Mouse (Mus musculus): ENCODE data around the gene Rb1. TPM values are rescaled to one million over a fixed set of nuclear protein-coding genes. Genes with fewer than 3 reads are reported as not detected.

Rb1 gene
- polyA plus RNA-seq, 1 experiment from 2014 or later = 29.2 TPM

GRCm38 (mm10) chr14:73169926-73170844 is 155.4 kb downstream of the Rb1 start:
- peaks cover 74% of the 10 kb centered on the region for H3K36me3 ChIP-seq (replicated peaks; ENCODE audit: control insufficient read depth, insufficient read depth)
- 91% methylated on average over 13 of the region's 13 CpGs for WGBS
- no peaks in the 10 kb centered on the region for H3K27me3 ChIP-seq (ENCODE audit: control insufficient read depth, insufficient read depth, low read length)
- H3K9me3 ChIP-seq (ENCODE audit: control insufficient read depth, low read length) = no peaks in the 10 kb centered on the region
- ATAC-seq (ENCODE audit: low FRiP score) = no peak
- H3K4me3 ChIP-seq (replicated peaks; ENCODE audit: low read length) = no peak overlapping the region
- 0 out of 2 replicates have a peak, but pooled peaks cover 5% of the 10 kb centered on the region for H3K4me1 ChIP-seq (replicated peaks; ENCODE audit: control insufficient read depth, insufficient read depth, low read length)
- H3K4me2 ChIP-seq (replicated peaks) = no peak overlapping the region
- no peak overlapping the region for H3K9ac ChIP-seq
- no peak overlapping the region for H3K27ac ChIP-seq
- DNase-seq (ENCODE audit: low spot score) = no peak

- Histone ChIP-seq H3K4me1 (replicated peaks; ENCODE audit: control insufficient read depth, insufficient read depth, low read length) (no peaks in the 10 kb centered on the region), H3K4me3 (replicated peaks; ENCODE audit: low read length) (no peak overlapping the region), H3K27ac (no peak overlapping the region), H3K9ac (no peak overlapping the region), H3K36me3 (replicated peaks; ENCODE audit: control insufficient read depth, insufficient read depth) (peaks cover 74% of the 10 kb centered on the region), H3K4me2 (replicated peaks) (no peak overlapping the region), H3K9me3 (ENCODE audit: control insufficient read depth, low read length) (no peaks in the 10 kb centered on the region), H3K27me3 (ENCODE audit: control insufficient read depth, insufficient read depth, low read length) (no peaks in the 10 kb centered on the region)
- 95% methylated on average over 6 of the region's 6 CpGs for WGBS
- DNase-seq (ENCODE audit: low spot score) = no peak
- ATAC-seq (ENCODE audit: low FRiP score) = no peak
Measured at GRCm38 (mm10) chr14:73168605-73169004, 157.0 kb downstream of the Rb1 start.

- Histone ChIP-seq H3K36me3 (replicated peaks; ENCODE audit: control insufficient read depth, insufficient read depth) (peaks cover 73% of the 10 kb centered on the region), H3K27ac (no peak overlapping the region), H3K4me2 (replicated peaks) (no peak overlapping the region), H3K4me3 (replicated peaks; ENCODE audit: low read length) (no peak overlapping the region), H3K27me3 (ENCODE audit: control insufficient read depth, insufficient read depth, low read length) (no peaks in the 10 kb centered on the region), H3K9ac (no peak overlapping the region), H3K9me3 (ENCODE audit: control insufficient read depth, low read length) (no peaks in the 10 kb centered on the region), H3K4me1 (replicated peaks; ENCODE audit: control insufficient read depth, insufficient read depth, low read length) (no peaks in the 10 kb centered on the region)
- no peak for ATAC-seq (ENCODE audit: low FRiP score)
- no peak for DNase-seq (ENCODE audit: low spot score)
- WGBS = 96% methylated on average over 6 of the region's 6 CpGs
Measured at GRCm38 (mm10) chr14:73165136-73165535, 160.5 kb downstream of the Rb1 start.

- no peak for ATAC-seq (ENCODE audit: low FRiP score)
- H3K27ac ChIP-seq = no peak overlapping the region
- no peak for DNase-seq (ENCODE audit: low spot score)
- no peaks in the 10 kb centered on the region for H3K9me3 ChIP-seq (ENCODE audit: control insufficient read depth, low read length)
- no peak overlapping the region for H3K9ac ChIP-seq
- no peak overlapping the region for H3K4me2 ChIP-seq (replicated peaks)
- WGBS = 93% methylated on average over 10 of the region's 10 CpGs
- H3K27me3 ChIP-seq (ENCODE audit: control insufficient read depth, insufficient read depth, low read length) = no peaks in the 10 kb centered on the region
- no peaks in the 10 kb centered on the region for H3K4me1 ChIP-seq (replicated peaks; ENCODE audit: control insufficient read depth, insufficient read depth, low read length)
- peaks cover 76% of the 10 kb centered on the region for H3K36me3 ChIP-seq (replicated peaks; ENCODE audit: control insufficient read depth, insufficient read depth)
- no peak overlapping the region for H3K4me3 ChIP-seq (replicated peaks; ENCODE audit: low read length)
Measured at GRCm38 (mm10) chr14:73163363-73163998, 162.1 kb downstream of the Rb1 start.

GRCm38 (mm10) chr14:73162192-73162800 is 163.3 kb downstream of the Rb1 start:
- H3K27ac ChIP-seq = no peak overlapping the region
- no peak overlapping the region for H3K4me3 ChIP-seq (replicated peaks; ENCODE audit: low read length)
- no peak overlapping the region for H3K9ac ChIP-seq
- 96% methylated on average over 13 of the region's 13 CpGs for WGBS
- H3K4me1 ChIP-seq (replicated peaks; ENCODE audit: control insufficient read depth, insufficient read depth, low read length) = no peaks in the 10 kb centered on the region
- H3K27me3 ChIP-seq (ENCODE audit: control insufficient read depth, insufficient read depth, low read length) = no peaks in the 10 kb centered on the region
- no peak for DNase-seq (ENCODE audit: low spot score)
- no peak for ATAC-seq (ENCODE audit: low FRiP score)
- peaks cover 70% of the 10 kb centered on the region for H3K36me3 ChIP-seq (replicated peaks; ENCODE audit: control insufficient read depth, insufficient read depth)
- no peak overlapping the region for H3K4me2 ChIP-seq (replicated peaks)
- H3K9me3 ChIP-seq (ENCODE audit: control insufficient read depth, low read length) = no peaks in the 10 kb centered on the region

- Histone ChIP-seq H3K9ac (no peak overlapping the region), H3K4me3 (replicated peaks; ENCODE audit: low read length) (no peak overlapping the region), H3K27me3 (ENCODE audit: control insufficient read depth, insufficient read depth, low read length) (no peaks in the 10 kb centered on the region), H3K9me3 (ENCODE audit: control insufficient read depth, low read length) (no peaks in the 10 kb centered on the region), H3K36me3 (replicated peaks; ENCODE audit: control insufficient read depth, insufficient read depth) (peaks cover 61% of the 10 kb centered on the region), H3K4me2 (replicated peaks) (no peak overlapping the region), H3K27ac (no peak overlapping the region), H3K4me1 (replicated peaks; ENCODE audit: control insufficient read depth, insufficient read depth, low read length) (no peaks in the 10 kb centered on the region)
- DNase-seq (ENCODE audit: low spot score) = no peak
- WGBS = 97% methylated on average over 4 of the region's 5 CpGs
- ATAC-seq (ENCODE audit: low FRiP score) = no peak
Measured at GRCm38 (mm10) chr14:73161303-73161702, 164.3 kb downstream of the Rb1 start.

- DNase-seq (ENCODE audit: low spot score) (no peak), ATAC-seq (ENCODE audit: low FRiP score) (no peak)
- Histone ChIP-seq H3K4me3 (replicated peaks; ENCODE audit: low read length) (no peak overlapping the region), H3K27me3 (ENCODE audit: control insufficient read depth, insufficient read depth, low read length) (no peaks in the 10 kb centered on the region), H3K4me1 (replicated peaks; ENCODE audit: control insufficient read depth, insufficient read depth, low read length) (peaks cover 16% of the 10 kb centered on the region), H3K9ac (no peak overlapping the region), H3K4me2 (replicated peaks) (no peak overlapping the region), H3K9me3 (ENCODE audit: control insufficient read depth, low read length) (no peaks in the 10 kb centered on the region), H3K27ac (no peak overlapping the region), H3K36me3 (replicated peaks; ENCODE audit: control insufficient read depth, insufficient read depth) (no peaks in the 10 kb centered on the region; the same call in 1 of the 2 replicates)
- WGBS = 91% methylated on average over 3 of the region's 3 CpGs
Measured at GRCm38 (mm10) chr14:73148125-73148524, 177.5 kb downstream of the Rb1 start.

- Histone ChIP-seq H3K9ac (no peak overlapping the region), H3K27me3 (ENCODE audit: control insufficient read depth, insufficient read depth, low read length) (no peaks in the 10 kb centered on the region), H3K9me3 (ENCODE audit: control insufficient read depth, low read length) (no peaks in the 10 kb centered on the region), H3K4me2 (replicated peaks) (no peak overlapping the region), H3K4me3 (replicated peaks; ENCODE audit: low read length) (no peak overlapping the region), H3K27ac (no peak overlapping the region), H3K4me1 (replicated peaks; ENCODE audit: control insufficient read depth, insufficient read depth, low read length) (peaks cover 23% of the 10 kb centered on the region), H3K36me3 (replicated peaks; ENCODE audit: control insufficient read depth, insufficient read depth) (no peaks in the 10 kb centered on the region; the same call in 1 of the 2 replicates)
- WGBS = 67% methylated on average over 3 of the region's 3 CpGs
- ATAC-seq (ENCODE audit: low FRiP score) = no peak
- no peak for DNase-seq (ENCODE audit: low spot score)
Measured at GRCm38 (mm10) chr14:73146721-73147120, 178.9 kb downstream of the Rb1 start.

GRCm38 (mm10) chr14:73145531-73145930 is 180.1 kb downstream of the Rb1 start:
- no peak for DNase-seq (ENCODE audit: low spot score)
- WGBS = 93% methylated on average over 4 of the region's 4 CpGs

More at GRCm38 (mm10) chr14:73145531-73145930, 180.1 kb downstream of the Rb1 start:
- no peak overlapping the region for H3K4me3 ChIP-seq (replicated peaks; ENCODE audit: low read length)
- peaks cover 25% of the 10 kb centered on the region for H3K4me1 ChIP-seq (replicated peaks; ENCODE audit: control insufficient read depth, insufficient read depth, low read length)
- no peaks in the 10 kb centered on the region for H3K36me3 ChIP-seq (replicated peaks; ENCODE audit: control insufficient read depth, insufficient read depth)
- H3K27ac ChIP-seq = no peak overlapping the region
- no peaks in the 10 kb centered on the region for H3K9me3 ChIP-seq (ENCODE audit: control insufficient read depth, low read length)
- no peaks in the 10 kb centered on the region for H3K27me3 ChIP-seq (ENCODE audit: control insufficient read depth, insufficient read depth, low read length)
- no peak overlapping the region for H3K4me2 ChIP-seq (replicated peaks)
- no peak for ATAC-seq (ENCODE audit: low FRiP score)
- no peak overlapping the region for H3K9ac ChIP-seq

Data from hindbrain, embryonic 14.5 days (tissue).